Mouse (Mus musculus) heart, postnatal 0 days (tissue): ENCODE results near the gene Lrpprc.

ENCODE experiments used
- CTCF ChIP-seq: IDR thresholded peaks from 2 replicates; pipeline ENCODE4 v1.5.1; 2016; ENCODE audit warnings: antibody characterized with exemption, control low read depth, low read depth
- EP300 ChIP-seq: IDR thresholded peaks from 2 replicates; pipeline ENCODE4 v1.6.1; 2016; ENCODE audit warnings: antibody characterized with exemption, low read depth

DNA sequence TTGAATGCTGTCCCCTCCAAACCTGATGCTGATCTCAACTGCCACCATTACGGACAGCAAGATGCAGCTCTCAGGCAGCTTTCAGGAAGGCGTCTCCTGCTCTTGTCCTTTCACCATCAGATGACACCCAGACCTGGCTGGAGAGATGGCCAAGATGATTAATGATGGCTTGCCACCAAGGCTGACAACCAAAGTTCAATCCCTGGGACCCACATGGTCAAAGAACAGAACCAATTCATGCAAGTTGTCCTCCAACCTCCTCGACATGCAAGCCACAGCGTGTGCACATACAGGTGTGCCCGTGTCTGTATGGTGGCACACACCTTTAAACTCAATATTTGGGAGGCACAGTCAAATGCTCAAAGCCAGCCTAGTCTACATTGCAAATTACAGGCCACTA, 7.1 kb downstream of the Lrpprc start:
- no peak for TF ChIP-seq CTCF
- TF ChIP-seq EP300 = no peak
